In the genomic region with DNA sequence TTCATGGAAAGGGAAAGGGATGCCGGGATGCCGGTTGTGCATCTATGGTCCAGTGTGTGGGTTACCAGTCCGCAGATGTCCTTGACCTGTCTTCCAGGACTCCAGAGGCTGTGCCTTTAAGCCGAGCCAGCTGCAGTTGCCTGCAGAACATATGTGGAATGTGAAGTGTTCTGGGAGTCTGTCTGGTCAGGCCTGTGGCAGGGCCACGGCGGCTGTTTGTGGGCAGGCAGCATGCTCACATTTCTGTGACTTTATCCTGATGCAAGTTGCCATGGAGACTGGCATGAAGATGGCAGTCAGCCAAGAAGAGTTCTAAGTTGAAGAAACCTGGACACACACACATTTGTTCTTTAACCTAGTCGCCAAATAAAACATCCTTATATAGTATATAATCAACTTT, we compare ENCODE assay signal across 11 mouse cellular contexts.
DNase-seq lines count a peak whose midpoint lies in the region; ATAC-seq and TF ChIP-seq lines count a peak whose summit lies in the region.
"Had no signal": no experiment of that assay in that cellular context is flagged by ENCODE, and none has a peak within 500 bp of the region (broad histone marks: within the 10 kb centered on the region; RNA-seq: fewer than 3 reads in every experiment).

No protein-coding gene starts in this region.

- no peak for TF ChIP-seq EP300 in heart, postnatal 0 days (IDR thresholded peaks at IDR 0.05; ENCODE audit: low read depth)

- H3K9me3 ChIP-seq in heart, postnatal 0 days (replicated peaks; ENCODE audit: control insufficient read depth, low read length): no peaks in the 10 kb centered on the region
- no peaks in the 10 kb centered on the region for H3K9me3 ChIP-seq in midbrain, embryonic 14.5 days (ENCODE audit: control insufficient read depth, low read length)
- no peaks in the 10 kb centered on the region for H3K9me3 ChIP-seq in midbrain, embryonic 11.5 days (ENCODE audit: control insufficient read depth, low read length)
- no peaks in the 10 kb centered on the region for H3K9me3 ChIP-seq in embryonic facial prominence, embryonic 14.5 days (ENCODE audit: control insufficient read depth, low read length)
- H3K9me3 ChIP-seq: liver, embryonic 12.5 days; midbrain, embryonic 10.5 days had no signal

- H3K9ac ChIP-seq in heart, postnatal 0 days (replicated peaks; ENCODE audit: low read depth, low read length): no peak overlapping the region
- no peak overlapping the region for H3K9ac ChIP-seq in midbrain, embryonic 14.5 days (replicated peaks; ENCODE audit: low read length)
- H3K9ac ChIP-seq in midbrain, embryonic 11.5 days (ENCODE audit: low read length): no peak overlapping the region
- no peak overlapping the region for H3K9ac ChIP-seq in embryonic facial prominence, embryonic 14.5 days (ENCODE audit: low read depth, low read length)
- H3K9ac ChIP-seq: liver, embryonic 12.5 days had no signal

- DNase-seq in heart, postnatal 0 days (ENCODE audit: low spot score): peak; percentile 36
- no peak for DNase-seq in heart, adult 18-20 months
- DNase-seq in midbrain, embryonic 14.5 days: peak; percentile 57
- no peak for DNase-seq in midbrain, embryonic 11.5 days (ENCODE audit: low spot score, missing footprints)
- peak; percentile 88 for DNase-seq in embryonic facial prominence, embryonic 14.5 days (ENCODE audit: low spot score)
- DNase-seq in mesoderm, embryonic 11.5 days (ENCODE audit: low read depth, low spot score): peak; percentile 56
- DNase-seq: gastrocnemius, adult 2 months; thymus, adult 2 months had no signal

- no peak overlapping the region for H3K4me2 ChIP-seq in heart, postnatal 0 days (ENCODE audit: low read depth, low read length)
- H3K4me2 ChIP-seq in midbrain, embryonic 14.5 days (ENCODE audit: low read length): no peak overlapping the region
- no peak overlapping the region for H3K4me2 ChIP-seq in midbrain, embryonic 11.5 days
- no peak overlapping the region for H3K4me2 ChIP-seq in embryonic facial prominence, embryonic 14.5 days (ENCODE audit: low read depth, low read length)
- H3K4me2 ChIP-seq: liver, embryonic 12.5 days had no signal

- H3K4me1 ChIP-seq in heart, postnatal 0 days (ENCODE audit: control insufficient read depth, insufficient read depth): no peaks in the 10 kb centered on the region
- H3K4me1 ChIP-seq in midbrain, embryonic 14.5 days (ENCODE audit: control insufficient read depth, insufficient read depth, low read length): no peaks in the 10 kb centered on the region
- no peaks in the 10 kb centered on the region for H3K4me1 ChIP-seq in midbrain, embryonic 11.5 days (ENCODE audit: control insufficient read depth, insufficient read depth, low read length)
- H3K4me1 ChIP-seq in embryonic facial prominence, embryonic 14.5 days (ENCODE audit: control insufficient read depth, insufficient read depth, low read length): peaks cover 9% of the 10 kb centered on the region
- H3K4me1 ChIP-seq: liver, embryonic 12.5 days; midbrain, embryonic 10.5 days had no signal

- peak; percentile 62 for ATAC-seq in heart, postnatal 0 days (ENCODE audit: insufficient read depth, low read depth)
- ATAC-seq in midbrain, embryonic 14.5 days (ENCODE audit: low FRiP score, low TSS enrichment): no peak
- ATAC-seq in midbrain, embryonic 11.5 days (ENCODE audit: low FRiP score): no peak
- peak; percentile 86; the same call in 1 of the 2 replicates for ATAC-seq in embryonic facial prominence, embryonic 14.5 days (ENCODE audit: low read depth)
- no peak for ATAC-seq in cerebellum, adult (ENCODE audit: insufficient number of reproducible peaks, low FRiP score, low TSS enrichment)
- ATAC-seq: liver, embryonic 12.5 days had no signal

- TF ChIP-seq CTCF in heart, postnatal 0 days (IDR thresholded peaks at IDR 0.05; ENCODE audit: low read depth): no peak

- no peaks in the 10 kb centered on the region for H3K36me3 ChIP-seq in heart, postnatal 0 days (replicated peaks; ENCODE audit: control insufficient read depth, insufficient read depth, low read length)
- H3K36me3 ChIP-seq in midbrain, embryonic 14.5 days (ENCODE audit: control insufficient read depth, insufficient read depth, low read length): no peaks in the 10 kb centered on the region
- H3K36me3 ChIP-seq in midbrain, embryonic 11.5 days (ENCODE audit: control insufficient read depth, insufficient read depth, low read length): no peaks in the 10 kb centered on the region
- H3K36me3 ChIP-seq in embryonic facial prominence, embryonic 14.5 days (ENCODE audit: control insufficient read depth, insufficient read depth, low read length): no peaks in the 10 kb centered on the region
- H3K36me3 ChIP-seq: liver, embryonic 12.5 days; midbrain, embryonic 10.5 days had no signal

- no peaks in the 10 kb centered on the region for H3K27me3 ChIP-seq in heart, postnatal 0 days (ENCODE audit: control insufficient read depth, insufficient read depth, low read length)
- H3K27me3 ChIP-seq in midbrain, embryonic 14.5 days (ENCODE audit: control insufficient read depth, insufficient read depth, low read length): no peaks in the 10 kb centered on the region
- H3K27me3 ChIP-seq in midbrain, embryonic 11.5 days (ENCODE audit: control insufficient read depth, insufficient read depth, low read length): no peaks in the 10 kb centered on the region
- H3K27me3 ChIP-seq in embryonic facial prominence, embryonic 14.5 days (replicated peaks; ENCODE audit: control insufficient read depth, insufficient read depth, low read length): no peaks in the 10 kb centered on the region
- H3K27me3 ChIP-seq: liver, embryonic 12.5 days had no signal

- H3K27ac ChIP-seq in heart, postnatal 0 days (ENCODE audit: low read depth): no peak overlapping the region
- no peak overlapping the region for H3K27ac ChIP-seq in midbrain, embryonic 14.5 days (replicated peaks; ENCODE audit: low read depth, low read length)
- H3K27ac ChIP-seq in midbrain, embryonic 11.5 days (ENCODE audit: low read depth, low read length): no peak overlapping the region
- H3K27ac ChIP-seq in embryonic facial prominence, embryonic 14.5 days (replicated peaks; ENCODE audit: low read depth, low read length): no peak overlapping the region
- H3K27ac ChIP-seq: gastrocnemius, adult 2 months; liver, embryonic 12.5 days; midbrain, embryonic 10.5 days had no signal

- no peak overlapping the region for H3K4me3 ChIP-seq in heart, postnatal 0 days (ENCODE audit: low read depth, low read length)
- no peak overlapping the region for H3K4me3 ChIP-seq in midbrain, embryonic 14.5 days (replicated peaks; ENCODE audit: low read depth, low read length)
- no peak overlapping the region for H3K4me3 ChIP-seq in midbrain, embryonic 11.5 days (ENCODE audit: low read depth, low read length)
- H3K4me3 ChIP-seq in embryonic facial prominence, embryonic 14.5 days (ENCODE audit: low read depth, low read length): no peak overlapping the region
- H3K4me3 ChIP-seq: gastrocnemius, adult 2 months; liver, embryonic 12.5 days; midbrain, embryonic 10.5 days had no signal

- WGBS in heart, postnatal 0 days: 42% methylated on average over 7 of the region's 7 CpGs
- WGBS in midbrain, embryonic 14.5 days: 67% methylated on average over 7 of the region's 7 CpGs
- WGBS in midbrain, embryonic 11.5 days: 80% methylated on average over 7 of the region's 7 CpGs
- WGBS in embryonic facial prominence, embryonic 14.5 days: 41% methylated on average over 7 of the region's 7 CpGs

Comparison
In these comparisons a context has a peak if more than half of its experiments do, and no peak if none do; other contexts are left out.
1. DNase-seq: peak in heart, postnatal 0 days (single experiment), midbrain, embryonic 14.5 days (single experiment), embryonic facial prominence, embryonic 14.5 days (single experiment) and mesoderm, embryonic 11.5 days (single experiment); none in heart, adult 18-20 months (0 of 2) and midbrain, embryonic 11.5 days (single experiment).
2. ATAC-seq: peak in heart, postnatal 0 days (single experiment) and embryonic facial prominence, embryonic 14.5 days (single experiment); none in midbrain, embryonic 14.5 days (single experiment), midbrain, embryonic 11.5 days (single experiment) and cerebellum, adult (single experiment).